Mouse (Mus musculus) thymus, adult 2 months (tissue): Measurements from ENCODE around the gene Iqcf1. TPM values are rescaled to one million over a fixed set of nuclear protein-coding genes. Genes with fewer than 3 reads are reported as not detected.

ENCODE experiments used
- DNase-seq: peaks from one replicate; pipeline ENCODE4 v3.0.0; 2021
- H3K27ac ChIP-seq: fragments of 200-500 bp; 2 replicates; pipeline ENCODE4 v1.5.1; 2012; ENCODE audit warnings: low read length, control low read depth; ENCODE audit not compliant: control insufficient read depth, insufficient read depth
- H3K27me3 ChIP-seq: fragments of 200-500 bp; 2 replicates; pipeline ENCODE4 v1.6.1; 2012; ENCODE audit warnings: mild to moderate bottlenecking, low read length, moderate library complexity, mixed read lengths; ENCODE audit not compliant: control insufficient read depth, insufficient read depth
- H3K36me3 ChIP-seq: fragments of 200-500 bp; 2 replicates; pipeline ENCODE4 v1.6.1; 2012; ENCODE audit warnings: mild to moderate bottlenecking, low read length, moderate library complexity; ENCODE audit not compliant: control insufficient read depth, insufficient read depth
- H3K4me1 ChIP-seq: fragments of 200-500 bp; replicated peaks from 2 replicates; pipeline ENCODE4 v1.6.1; 2012; ENCODE audit warnings: low read length; ENCODE audit not compliant: control insufficient read depth, insufficient read depth
- H3K4me3 ChIP-seq: fragments of 200-500 bp; 2 replicates; pipeline ENCODE4 v1.5.1; 2012; ENCODE audit warnings: mild to moderate bottlenecking, low read length, control low read depth, moderate library complexity; ENCODE audit not compliant: control insufficient read depth, insufficient read depth
- CTCF ChIP-seq: fragments of 200-500 bp; IDR thresholded peaks from 2 replicates; pipeline ENCODE4 v1.5.1; 2012; ENCODE audit warnings: mild to moderate bottlenecking, control low read depth, low read length, moderate library complexity, borderline replicate concordance; ENCODE audit not compliant: control insufficient read depth, poor library complexity, insufficient read depth; ENCODE audit errors: extremely low read depth
- POLR2A ChIP-seq: fragments of 200-500 bp; IDR thresholded peaks from 2 replicates; pipeline ENCODE4 v1.6.1; 2012; ENCODE audit warnings: mild to moderate bottlenecking, low read length, control low read depth, moderate library complexity; ENCODE audit not compliant: control insufficient read depth, poor library complexity, insufficient read depth; ENCODE audit errors: extremely low read depth
- WGBS: fragments of 180-500 bp; shearing (Covaris S2); methylation state at CpG from one replicate; pipeline ENCODE4 v1.1.7; 2018; 5-methylcytosine and 5-hydroxymethylcytosine counted together
- polyA plus RNA-seq: library from polyadenylated mRNA; depleted of rRNA; stranded (reverse); fragments of >200 nt; gene quantifications from 2 replicates; pipeline ENCODE4 v1.2.3, GENCODE M21; 2012; rRNA removed

Iqcf1 gene
- polyA plus RNA-seq: not detected in 2 replicates

DNA sequence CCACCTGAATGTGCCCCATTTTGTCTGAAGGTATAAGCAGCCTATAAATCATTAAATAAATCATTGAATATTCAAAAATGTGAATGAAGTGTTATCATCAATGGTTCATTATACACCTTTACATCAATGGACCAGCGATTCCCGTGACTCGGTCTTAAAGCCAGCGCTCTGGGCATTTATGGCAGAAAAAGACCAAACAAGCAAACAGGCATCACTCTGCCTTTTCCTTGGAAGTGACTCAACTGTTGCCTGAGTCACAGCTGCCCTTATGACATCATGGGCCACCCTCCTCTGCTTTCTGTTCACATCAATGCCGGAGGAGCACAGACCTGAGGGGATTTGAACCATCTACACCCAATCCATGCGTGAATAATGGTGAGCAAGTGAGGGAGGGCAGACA, at the start of gene Iqcf1:
Gene Iqcf1, plus strand, starts transcription at position 301 of the 400 bp plus-strand sequence.
- Histone ChIP-seq H3K4me1 (no peaks in the 10 kb centered on the region), H3K36me3 (no peaks in the 10 kb centered on the region), H3K27me3 (no peaks in the 10 kb centered on the region), H3K27ac (no peak within 1 kb of the TSS), H3K4me3 (no peak within 1 kb of the TSS)
- no peak for DNase-seq
- TF ChIP-seq CTCF: no peak
- TF ChIP-seq POLR2A: no peak
- WGBS: 95% methylated on average over 6 of the region's 6 CpGs

DNA sequence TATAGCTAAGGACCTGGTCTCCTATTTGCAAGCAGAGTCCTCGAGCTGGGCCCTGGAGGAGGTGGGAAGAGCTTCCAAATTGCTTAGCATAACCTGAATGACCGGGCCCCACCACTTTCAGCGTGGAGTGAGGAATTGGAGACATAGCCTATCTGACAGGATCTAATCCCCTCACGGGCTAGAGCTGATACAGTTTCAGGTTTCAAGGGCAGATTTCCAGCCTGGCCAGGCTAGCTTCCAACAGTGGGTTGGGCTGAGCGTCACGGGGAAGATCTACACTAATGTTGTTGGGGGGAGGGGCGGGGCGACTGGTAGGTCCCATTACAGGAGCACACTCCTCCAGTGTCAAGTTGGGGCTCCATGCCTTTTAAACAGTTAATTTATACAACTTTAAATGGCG, 49.1 kb upstream of the Iqcf1 start:
- no peak overlapping the region for H3K4me3 ChIP-seq
- TF ChIP-seq CTCF: no peak
- no peak for TF ChIP-seq POLR2A
- H3K27ac ChIP-seq: no peak overlapping the region
- H3K4me1 ChIP-seq: peaks cover 34% of the 10 kb centered on the region
- H3K27me3 ChIP-seq: no peaks in the 10 kb centered on the region
- WGBS: 87% methylated on average over 9 of the region's 9 CpGs
- H3K36me3 ChIP-seq: no peaks in the 10 kb centered on the region
- DNase-seq: no peak

DNA sequence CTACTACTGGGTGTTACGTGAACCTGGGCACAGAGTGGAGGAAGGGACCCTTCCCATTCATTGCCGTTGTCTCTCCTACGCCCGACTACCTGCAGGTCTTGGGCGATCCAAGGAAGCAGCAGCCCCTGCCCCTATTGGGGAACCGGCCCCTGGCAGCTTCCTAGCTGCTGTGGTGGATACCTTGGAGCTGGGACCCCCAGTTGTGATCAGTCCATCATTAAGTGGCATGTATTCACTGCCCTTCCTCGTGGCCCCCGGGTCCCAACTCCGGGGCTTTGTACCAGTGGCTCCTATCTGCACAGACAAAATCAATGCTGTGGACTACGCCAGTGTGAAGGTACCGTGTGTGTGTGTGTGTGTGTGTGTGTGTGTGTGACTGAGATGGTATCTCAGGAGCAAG, 48.5 kb upstream of the Iqcf1 start:
- 88% methylated on average over 11 of the region's 11 CpGs for WGBS
- H3K27ac ChIP-seq: no peak overlapping the region
- peaks cover 31% of the 10 kb centered on the region for H3K4me1 ChIP-seq
- no peaks in the 10 kb centered on the region for H3K36me3 ChIP-seq
- no peak overlapping the region for H3K4me3 ChIP-seq
- DNase-seq: no peak
- no peaks in the 10 kb centered on the region for H3K27me3 ChIP-seq
- TF ChIP-seq POLR2A (no peak), CTCF (no peak)

DNA sequence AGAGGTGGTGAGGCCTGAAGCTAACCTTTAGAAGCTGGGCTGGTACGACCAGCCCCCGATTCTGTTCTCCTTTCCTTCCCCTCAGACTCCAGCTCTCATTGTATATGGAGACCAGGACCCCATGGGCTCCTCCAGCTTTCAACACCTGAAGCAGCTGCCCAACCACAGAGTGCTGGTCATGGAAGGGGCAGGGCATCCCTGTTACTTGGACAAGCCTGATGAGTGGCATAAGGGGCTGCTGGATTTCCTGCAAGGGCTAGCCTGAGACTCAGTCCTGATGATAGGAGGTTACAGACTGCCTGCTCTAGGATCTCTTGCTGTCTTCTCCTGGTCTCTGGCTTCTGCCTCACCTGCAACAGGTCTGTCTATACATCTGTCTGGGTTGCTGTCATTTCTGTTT, 47.9 kb upstream of the Iqcf1 start:
- no peak for DNase-seq
- Histone ChIP-seq H3K36me3 (no peaks in the 10 kb centered on the region), H3K4me3 (no peak overlapping the region), H3K4me1 (peaks cover 28% of the 10 kb centered on the region), H3K27ac (no peak overlapping the region), H3K27me3 (no peaks in the 10 kb centered on the region)
- TF ChIP-seq POLR2A (no peak), CTCF (no peak)
- WGBS: 11% methylated on average over 2 of the region's 2 CpGs

DNA sequence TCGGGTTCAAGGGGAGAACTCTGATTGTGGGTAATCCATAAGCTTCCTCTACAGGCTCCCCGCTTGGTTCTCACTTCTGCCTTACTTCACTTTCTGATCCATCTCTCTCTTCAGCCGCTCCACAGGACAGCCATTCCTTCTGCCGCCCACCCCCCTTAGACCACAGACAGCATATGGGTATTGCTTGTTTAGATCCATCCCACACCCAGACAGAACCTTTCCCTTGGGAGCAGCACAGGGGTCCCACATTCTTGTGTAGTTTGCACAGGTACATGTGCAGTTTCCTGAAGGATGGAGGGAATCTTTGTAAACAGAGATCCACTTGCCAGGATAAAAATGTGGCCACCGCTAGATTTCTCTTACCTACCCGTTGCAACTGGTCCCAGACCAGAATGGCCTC, 47.4 kb upstream of the Iqcf1 start:
- Histone ChIP-seq H3K27me3 (no peaks in the 10 kb centered on the region), H3K4me3 (no peak overlapping the region), H3K36me3 (no peaks in the 10 kb centered on the region), H3K4me1 (peaks cover 24% of the 10 kb centered on the region), H3K27ac (no peak overlapping the region)
- 92% methylated on average over 6 of the region's 6 CpGs for WGBS
- TF ChIP-seq CTCF (no peak), POLR2A (no peak)
- no peak for DNase-seq

DNA sequence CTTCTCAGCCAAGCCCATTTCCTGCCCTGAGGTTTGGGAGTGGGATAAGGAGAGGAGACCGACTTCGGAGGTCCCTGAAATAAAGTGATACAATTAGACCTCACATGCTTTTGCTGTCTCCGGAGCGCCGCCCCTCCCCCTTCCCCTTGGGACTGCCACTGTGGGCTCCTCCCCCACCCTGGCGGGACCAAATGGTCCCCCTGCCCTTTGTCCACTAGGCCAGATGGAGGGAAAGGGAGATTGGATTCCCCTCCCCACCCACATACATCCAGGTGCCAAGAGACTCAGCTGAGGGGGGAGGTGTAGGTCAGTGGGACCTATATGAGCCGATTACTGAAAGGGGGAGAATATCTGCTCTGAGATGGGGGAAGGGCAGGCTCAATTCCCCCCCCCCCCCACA, 46.9 kb upstream of the Iqcf1 start:
- Histone ChIP-seq H3K4me3 (no peak overlapping the region), H3K36me3 (no peaks in the 10 kb centered on the region), H3K27me3 (no peaks in the 10 kb centered on the region), H3K27ac (no peak overlapping the region), H3K4me1 (peaks cover 20% of the 10 kb centered on the region)
- TF ChIP-seq POLR2A (no peak), CTCF (no peak)
- no peak for DNase-seq
- WGBS: 89% methylated on average over 7 of the region's 7 CpGs

DNA sequence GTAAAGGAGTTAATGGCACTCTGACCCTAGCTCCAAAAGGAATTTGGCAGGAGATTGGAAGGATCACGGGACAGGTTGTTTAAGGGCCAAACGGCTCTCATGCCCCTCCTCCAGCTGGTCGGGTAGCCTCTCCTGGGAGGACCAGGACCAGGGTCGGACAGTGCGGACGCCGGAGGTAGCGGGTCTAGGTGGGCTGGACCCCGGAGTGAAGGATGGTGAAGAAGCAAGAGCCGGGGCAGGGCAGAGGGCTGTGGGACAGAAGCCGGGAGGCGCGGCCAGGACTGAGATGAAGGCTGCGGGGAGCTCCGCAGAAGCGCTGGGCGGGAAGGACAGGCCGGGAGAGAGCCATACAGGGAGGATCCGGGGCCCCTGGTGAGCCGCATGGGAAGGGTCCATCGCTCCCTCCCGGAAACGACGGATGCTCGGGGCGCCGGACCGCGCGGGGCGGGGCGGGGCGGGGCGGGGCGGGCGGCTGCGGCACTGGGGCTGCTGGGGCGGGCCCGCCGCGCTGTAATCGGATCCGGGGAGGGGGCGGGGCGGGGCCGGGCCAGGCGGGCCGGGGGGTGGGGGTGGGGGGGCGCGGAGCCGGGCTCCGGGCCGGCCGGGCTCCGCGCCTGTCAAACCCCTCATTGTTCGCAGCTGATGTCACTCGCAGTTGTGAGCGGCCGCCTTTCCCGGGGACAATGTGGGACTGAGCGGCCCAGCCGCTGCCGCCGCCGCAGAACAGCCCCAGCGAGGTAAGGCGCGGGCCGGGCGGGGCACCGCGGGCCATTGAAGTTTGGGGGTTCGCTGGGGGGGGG, 46.3 kb upstream of the Iqcf1 start, which contains the start of gene Pcbp4:
Gene Pcbp4, plus strand, starts transcription at position 21 of the 800 bp plus-strand sequence.
- 5% methylated on average over 48 of the region's 74 CpGs for WGBS
- peak; percentile 18; the same call in 1 of the 2 replicates for TF ChIP-seq POLR2A
- no peak for TF ChIP-seq CTCF
- Histone ChIP-seq H3K27ac (no peak within 1 kb of the TSS), H3K36me3 (no peaks in the 10 kb centered on the region), H3K4me3 (peak within 1 kb of the TSS; percentile 51), H3K27me3 (no peaks in the 10 kb centered on the region), H3K4me1 (peaks cover 14% of the 10 kb centered on the region)
- DNase-seq: peak; percentile 37
